Mouse (Mus musculus) heart, embryonic 13.5 days (tissue): ENCODE results near the gene Tmem245. TPM values are rescaled to one million over a fixed set of nuclear protein-coding genes. Genes with fewer than 3 reads are reported as not detected.
A peak's percentile ranks its signal among the peaks of the same experiment; 100 is the strongest.

Experiments used
- ATAC-seq: fragments of 200-750 bp; cut with Nextera tagmentation; 2 replicates; pipeline ENCODE4 v1.8.0; 2017; ENCODE audit warnings: moderate TSS enrichment; ENCODE audit not compliant: insufficient number of reproducible peaks, low FRiP score, low TSS enrichment; ENCODE audit errors: extremely low read depth
- H3K27ac ChIP-seq: fragments of 300-500 bp; sonication (generic); replicated peaks from 2 replicates; pipeline ENCODE4 v1.5.1; 2015; ENCODE audit warnings: moderate library complexity, mild to moderate bottlenecking, inconsistent platforms
- H3K27me3 ChIP-seq: fragments of 300-500 bp; sonication (generic); replicated peaks from 2 replicates; pipeline ENCODE4 v1.6.1; 2015; ENCODE audit warnings: mild to moderate bottlenecking, inconsistent platforms
- H3K36me3 ChIP-seq: fragments of 300-500 bp; sonication (generic); 2 replicates; pipeline ENCODE4 v1.6.1; 2015; ENCODE audit warnings: mild to moderate bottlenecking, inconsistent platforms
- H3K4me1 ChIP-seq: fragments of 300-500 bp; sonication (generic); 2 replicates; pipeline ENCODE4 v1.6.1; 2015; ENCODE audit warnings: inconsistent platforms
- H3K4me2 ChIP-seq: fragments of 300-500 bp; sonication (generic); 2 replicates; pipeline ENCODE4 v1.6.1; 2015; ENCODE audit warnings: inconsistent platforms, mild to moderate bottlenecking, moderate library complexity
- H3K4me3 ChIP-seq: fragments of 300-500 bp; sonication (generic); 2 replicates; pipeline ENCODE4 v1.5.1; 2015; ENCODE audit warnings: moderate library complexity, mild to moderate bottlenecking, inconsistent platforms
- H3K9ac ChIP-seq: fragments of 300-500 bp; sonication (generic); 2 replicates; pipeline ENCODE4 v1.6.1; 2015; ENCODE audit warnings: inconsistent platforms, mild to moderate bottlenecking, moderate library complexity
- H3K9me3 ChIP-seq: fragments of 300-500 bp; sonication (generic); 2 replicates; pipeline ENCODE4 v1.6.1; 2016; ENCODE audit warnings: inconsistent platforms
- WGBS: fragments of 180-500 bp; shearing (Covaris S2); methylation state at CpG from one replicate; pipeline ENCODE4 v1.1.7; 2015; ENCODE audit warnings: mixed read lengths; 5-methylcytosine and 5-hydroxymethylcytosine counted together
- polyA plus RNA-seq: library from polyadenylated mRNA; unstranded; fragments of >200 nt; fragmentation: Nextera tagmentation; extraction: Ambion mirVana; gene quantifications from 2 replicates; pipeline ENCODE4 v1.2.1, GENCODE M21; 2015

The Tmem245 gene
- polyA plus RNA-seq, 1 experiment from 2014 or later = 14.9 TPM

DNA sequence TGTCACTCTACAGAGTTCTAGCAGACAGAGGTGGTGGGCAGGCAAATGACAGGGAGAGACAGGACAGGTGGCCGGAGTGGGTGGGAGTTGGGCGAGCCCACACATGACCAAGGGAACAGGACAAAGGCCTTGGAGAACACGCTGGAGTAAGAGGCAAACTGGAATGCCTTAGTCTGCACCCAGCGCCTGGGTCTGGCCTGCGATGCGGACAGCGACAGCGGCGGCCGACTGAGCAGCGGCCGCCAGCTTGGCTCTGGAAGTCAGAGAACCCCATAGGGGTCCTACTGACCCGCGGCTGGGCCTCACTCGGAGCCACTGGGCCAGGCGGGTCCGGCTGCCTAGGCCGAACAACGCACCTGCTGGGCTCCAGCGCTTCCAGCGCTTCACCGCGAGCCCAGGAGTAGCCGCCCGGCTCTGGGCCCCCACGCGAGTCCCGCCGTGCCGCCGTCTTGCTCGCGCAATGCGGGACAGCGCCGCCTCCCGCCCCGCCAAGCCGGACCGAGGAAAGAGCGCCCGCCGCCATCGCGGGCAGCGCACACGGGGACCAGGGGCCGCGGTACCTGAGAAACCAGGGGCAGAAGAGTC, 82.7 kb downstream of the Tmem245 start:
- peak overlapping the region; percentile 93 for H3K4me2 ChIP-seq
- peaks cover 40% of the 10 kb centered on the region for H3K4me1 ChIP-seq
- H3K27ac ChIP-seq = peak overlapping the region; percentile 92
- H3K9me3 ChIP-seq = no peaks in the 10 kb centered on the region
- ATAC-seq = peak; percentile 39; the same call in 1 of the 2 replicates
- peak overlapping the region; percentile 90 for H3K4me3 ChIP-seq
- WGBS = under 1% methylated on average over 49 of the region's 49 CpGs
- H3K9ac ChIP-seq = peak overlapping the region; percentile 90
- H3K27me3 ChIP-seq = no peaks in the 10 kb centered on the region
- H3K36me3 ChIP-seq = peaks cover 3% of the 10 kb centered on the region; the same call in 1 of the 2 replicates

DNA sequence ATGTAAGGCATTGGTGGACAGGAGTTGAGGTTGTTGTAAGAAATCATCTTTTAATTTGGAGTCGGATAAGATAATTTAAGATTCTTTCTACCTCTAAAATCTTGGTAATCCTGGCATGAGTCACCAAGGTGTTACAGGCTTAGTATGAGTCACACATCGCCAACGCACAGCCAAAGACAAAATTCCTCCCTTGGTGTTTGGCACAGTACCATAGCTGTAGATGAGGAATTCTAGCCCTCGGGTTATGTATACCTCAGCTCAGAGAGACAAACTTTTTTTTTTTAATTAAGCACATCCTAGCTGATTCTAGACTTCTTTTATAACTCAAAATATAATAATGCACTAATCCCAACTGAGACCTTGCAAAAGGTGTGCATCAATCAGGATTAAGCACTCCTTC, 83.2 kb downstream of the Tmem245 start:
- Histone ChIP-seq H3K9ac (peak overlapping the region; percentile 90), H3K9me3 (no peaks in the 10 kb centered on the region), H3K4me2 (peak overlapping the region; percentile 93), H3K4me1 (peaks cover 35% of the 10 kb centered on the region), H3K36me3 (peaks cover under 1% of the 10 kb centered on the region; the same call in 1 of the 2 replicates), H3K27me3 (no peaks in the 10 kb centered on the region), H3K4me3 (peak overlapping the region; percentile 90), H3K27ac (peak overlapping the region; percentile 92)
- WGBS = 33% methylated on average over 4 of the region's 4 CpGs
- no peak for ATAC-seq

DNA sequence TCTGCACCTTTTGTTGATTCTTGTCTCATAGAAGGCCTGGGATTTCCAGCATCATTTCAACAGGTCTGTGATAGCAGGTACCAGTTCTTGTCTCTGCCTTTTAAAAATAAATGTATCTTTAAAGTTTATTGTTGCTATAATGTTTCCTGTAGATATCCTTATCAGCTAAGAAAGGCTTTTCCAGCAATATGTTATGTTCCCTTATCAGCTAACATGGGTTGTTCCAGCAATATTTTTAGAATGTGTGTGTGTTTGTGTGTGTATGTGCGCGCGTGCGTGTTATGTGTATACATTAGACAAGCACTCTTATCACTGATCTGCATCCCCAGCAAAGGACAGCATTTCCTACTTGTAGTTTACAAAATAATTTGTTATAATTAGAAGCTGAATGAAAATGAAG, 85.7 kb downstream of the Tmem245 start:
- Histone ChIP-seq H3K4me2 (no peak overlapping the region), H3K4me3 (no peak overlapping the region), H3K4me1 (peaks cover 38% of the 10 kb centered on the region), H3K27ac (no peak overlapping the region), H3K36me3 (no peaks in the 10 kb centered on the region), H3K27me3 (no peaks in the 10 kb centered on the region), H3K9me3 (no peaks in the 10 kb centered on the region), H3K9ac (no peak overlapping the region)
- WGBS = 67% methylated on average over 4 of the region's 4 CpGs
- ATAC-seq = no peak

DNA sequence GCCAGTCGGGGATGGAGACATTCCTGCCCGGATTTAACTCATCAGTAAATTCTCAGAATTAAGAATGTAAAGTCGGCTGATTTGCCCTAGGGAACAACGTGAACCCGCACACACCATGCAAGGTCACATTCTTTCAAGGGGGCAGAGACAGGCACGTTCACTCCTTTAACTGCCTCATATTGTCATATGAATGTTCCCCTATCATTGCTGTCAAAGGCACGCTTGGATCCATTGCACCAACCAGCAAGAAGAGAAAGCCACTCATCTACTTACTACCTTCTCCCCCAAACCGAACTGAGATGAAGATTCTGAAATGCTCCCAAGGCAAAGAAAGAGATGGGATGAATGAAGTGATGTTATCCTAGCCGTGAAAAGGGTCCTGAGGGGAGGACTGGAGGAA, 88.5 kb downstream of the Tmem245 start:
- Histone ChIP-seq H3K9me3 (no peaks in the 10 kb centered on the region), H3K27ac (no peak overlapping the region), H3K4me1 (peaks cover 25% of the 10 kb centered on the region), H3K4me3 (no peak overlapping the region), H3K27me3 (no peaks in the 10 kb centered on the region), H3K36me3 (no peaks in the 10 kb centered on the region), H3K9ac (no peak overlapping the region), H3K4me2 (no peak overlapping the region)
- ATAC-seq = no peak
- WGBS = 68% methylated on average over 9 of the region's 9 CpGs

DNA sequence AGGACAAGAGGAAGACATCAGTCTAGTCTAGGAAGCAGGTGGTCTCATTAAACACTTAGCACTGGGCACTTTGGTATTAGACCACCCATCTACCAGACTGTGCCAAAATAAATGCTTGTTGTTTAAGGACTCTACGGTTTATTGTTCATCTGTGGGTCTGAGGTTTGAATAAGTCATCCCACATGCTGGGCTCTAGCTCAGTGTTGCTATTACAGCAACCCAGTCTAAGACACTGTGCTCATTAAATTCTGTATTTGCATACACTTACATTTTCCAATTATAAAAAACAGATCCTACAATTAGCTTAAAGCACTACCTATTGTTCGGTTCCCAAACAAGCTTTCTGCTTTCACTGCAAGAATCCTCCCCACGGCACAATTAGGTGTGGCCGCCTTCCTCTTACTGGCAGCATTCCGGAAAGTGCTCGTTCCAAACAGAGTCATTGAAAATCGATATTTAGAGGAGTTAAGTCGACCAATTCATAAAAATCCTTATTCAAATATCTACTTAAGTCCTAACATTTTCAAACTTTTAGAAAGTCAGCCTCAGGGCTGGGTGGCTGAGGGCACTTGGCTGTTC, 90.8 kb downstream of the Tmem245 start:
- no peaks in the 10 kb centered on the region for H3K36me3 ChIP-seq
- no peaks in the 10 kb centered on the region for H3K27me3 ChIP-seq
- H3K4me3 ChIP-seq = no peak overlapping the region
- no peak for ATAC-seq
- WGBS = 84% methylated on average over 8 of the region's 8 CpGs
- no peak overlapping the region for H3K27ac ChIP-seq
- no peak overlapping the region for H3K9ac ChIP-seq
- H3K9me3 ChIP-seq = no peaks in the 10 kb centered on the region
- no peak overlapping the region for H3K4me2 ChIP-seq
- H3K4me1 ChIP-seq = peaks cover 17% of the 10 kb centered on the region

DNA sequence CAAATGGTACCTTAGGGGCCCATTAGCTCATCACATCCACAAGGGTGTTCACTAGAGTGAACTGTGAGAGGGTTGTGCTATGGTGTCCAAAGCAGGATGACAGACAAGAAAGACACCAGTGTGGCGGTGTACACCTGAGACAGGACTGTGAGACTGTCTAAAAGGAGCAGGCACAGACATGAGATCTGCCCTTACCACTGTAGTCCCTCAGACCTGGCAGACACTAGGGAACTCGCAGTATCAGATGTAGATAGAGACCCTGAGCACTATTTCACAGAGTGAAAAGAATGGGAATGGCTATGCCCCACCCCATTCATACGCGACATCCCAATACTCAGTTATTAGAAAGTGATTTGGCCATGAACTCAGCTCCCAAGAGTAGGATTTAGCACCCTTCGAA, 91.3 kb downstream of the Tmem245 start:
- no peak overlapping the region for H3K4me2 ChIP-seq
- H3K27me3 ChIP-seq = no peaks in the 10 kb centered on the region
- no peak overlapping the region for H3K27ac ChIP-seq
- H3K4me3 ChIP-seq = no peak overlapping the region
- no peak for ATAC-seq
- H3K9ac ChIP-seq = no peak overlapping the region
- no peaks in the 10 kb centered on the region for H3K9me3 ChIP-seq
- WGBS = 91% methylated on average over 5 of the region's 5 CpGs
- peaks cover 22% of the 10 kb centered on the region for H3K4me1 ChIP-seq
- no peaks in the 10 kb centered on the region for H3K36me3 ChIP-seq

DNA sequence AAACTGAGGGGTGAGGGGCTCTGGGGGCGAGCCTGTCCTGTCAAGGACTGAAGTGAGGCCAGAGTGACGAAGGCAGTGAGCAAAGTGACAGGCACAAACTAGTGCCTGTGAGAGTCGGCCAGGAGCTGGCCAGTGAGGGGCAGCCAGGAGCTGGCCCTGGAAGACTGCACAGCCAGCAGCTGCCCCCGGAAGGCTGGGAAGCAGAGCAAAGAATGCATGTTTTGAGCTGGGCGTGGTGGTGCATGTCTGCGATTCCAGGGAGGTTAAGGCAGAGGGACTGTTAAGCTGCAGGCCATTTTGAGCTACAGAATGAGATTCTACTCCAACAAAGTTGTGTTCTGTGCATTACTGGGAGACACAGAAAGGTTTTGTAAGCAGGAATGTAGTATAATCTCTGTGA, 96.5 kb downstream of the Tmem245 start:
- H3K9ac ChIP-seq = peak overlapping the region; percentile 54; the same call in 1 of the 2 replicates
- H3K4me1 ChIP-seq = peaks cover 18% of the 10 kb centered on the region
- WGBS = 8% methylated on average over 6 of the region's 6 CpGs
- no peak overlapping the region for H3K4me3 ChIP-seq
- ATAC-seq = no peak; the same call in 1 of the 2 replicates
- no peaks in the 10 kb centered on the region for H3K27me3 ChIP-seq
- H3K27ac ChIP-seq = peak overlapping the region; percentile 67
- peaks cover 5% of the 10 kb centered on the region for H3K36me3 ChIP-seq
- H3K9me3 ChIP-seq = no peaks in the 10 kb centered on the region
- H3K4me2 ChIP-seq = peak overlapping the region; percentile 42

DNA sequence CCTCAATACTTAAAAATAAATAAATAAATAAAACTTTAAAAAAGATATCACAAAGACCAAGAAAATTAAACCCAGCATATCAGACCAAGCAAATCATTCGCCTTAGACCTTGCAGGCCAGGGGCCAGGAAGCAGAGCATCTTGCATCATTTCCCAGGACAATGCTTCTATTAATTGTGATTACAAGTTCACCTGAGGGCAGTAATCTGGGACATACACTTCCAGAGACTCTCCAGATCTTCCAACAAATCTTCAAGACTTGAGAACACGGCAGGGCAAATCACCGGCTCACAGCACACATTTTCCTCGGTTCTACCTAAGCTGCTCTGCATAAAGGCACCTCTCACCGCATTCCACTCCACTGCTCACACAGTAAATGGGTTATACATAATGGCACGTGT, 99.2 kb downstream of the Tmem245 start:
- Histone ChIP-seq H3K4me3 (no peak overlapping the region), H3K9me3 (no peaks in the 10 kb centered on the region), H3K9ac (no peak overlapping the region), H3K27me3 (no peaks in the 10 kb centered on the region), H3K27ac (no peak overlapping the region), H3K4me1 (peaks cover 17% of the 10 kb centered on the region), H3K36me3 (peaks cover 26% of the 10 kb centered on the region), H3K4me2 (no peak overlapping the region)
- ATAC-seq = no peak
- WGBS = 83% methylated on average over 6 of the region's 6 CpGs

DNA sequence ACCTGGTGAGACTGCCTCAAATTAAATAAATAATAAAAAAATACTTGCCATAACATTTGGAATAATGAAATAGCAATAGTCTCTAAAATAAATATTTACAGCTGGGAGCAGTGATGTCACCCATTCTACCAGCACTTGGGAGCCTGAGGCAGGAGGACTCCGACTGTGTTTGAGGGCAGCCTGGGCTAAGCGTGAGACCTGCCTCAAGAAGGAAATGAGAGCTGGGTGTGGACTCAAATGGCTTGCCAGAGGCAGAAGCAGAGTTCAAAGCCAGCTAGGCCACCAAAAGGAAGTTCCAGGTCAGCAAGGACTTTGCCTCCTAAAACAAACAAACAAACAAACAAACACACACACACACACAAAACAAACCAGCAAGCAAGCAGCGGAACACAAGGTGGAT, 99.8 kb downstream of the Tmem245 start:
- Histone ChIP-seq H3K27me3 (no peaks in the 10 kb centered on the region), H3K36me3 (peaks cover 26% of the 10 kb centered on the region), H3K27ac (no peak overlapping the region), H3K9ac (no peak overlapping the region), H3K4me1 (peaks cover 17% of the 10 kb centered on the region), H3K9me3 (no peaks in the 10 kb centered on the region), H3K4me2 (no peak overlapping the region), H3K4me3 (no peak overlapping the region)
- ATAC-seq = no peak
- 90% methylated on average over 3 of the region's 3 CpGs for WGBS

DNA sequence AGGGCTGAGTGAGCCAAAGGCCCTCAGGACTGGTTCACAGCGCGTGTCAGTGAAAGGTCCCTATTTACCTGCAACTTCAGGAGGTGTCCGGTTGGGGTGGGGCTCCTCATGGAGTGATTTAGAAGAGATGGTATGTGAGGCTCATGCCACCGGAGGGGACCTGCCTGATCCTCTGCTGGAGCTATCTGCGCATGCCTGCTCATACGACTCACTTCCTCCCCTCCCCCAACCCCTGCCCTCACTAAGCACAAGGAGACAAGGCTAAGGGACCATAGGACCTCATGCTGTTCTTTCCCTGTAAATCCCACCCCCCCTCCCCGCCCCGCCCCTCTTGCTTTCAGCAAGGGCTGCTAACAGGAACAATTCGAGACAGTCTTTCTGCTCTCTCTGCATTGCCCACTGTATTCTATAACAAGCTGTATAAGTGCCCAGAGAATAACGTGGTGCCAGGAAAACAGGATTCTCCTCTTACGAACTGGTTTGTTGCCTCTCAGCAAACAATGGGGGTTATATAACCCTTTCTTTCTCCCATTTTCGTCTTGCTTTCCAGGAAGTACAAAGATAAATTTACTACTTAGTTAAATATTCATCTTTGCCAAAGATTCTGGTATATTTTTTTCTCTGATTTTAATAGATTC, 101.2 kb downstream of the Tmem245 start:
- no peaks in the 10 kb centered on the region for H3K27me3 ChIP-seq
- no peaks in the 10 kb centered on the region for H3K9me3 ChIP-seq
- no peak overlapping the region for H3K4me2 ChIP-seq
- peaks cover 10% of the 10 kb centered on the region for H3K4me1 ChIP-seq
- no peak overlapping the region for H3K9ac ChIP-seq
- 51% methylated on average over 12 of the region's 12 CpGs for WGBS
- H3K27ac ChIP-seq = no peak overlapping the region
- ATAC-seq = no peak
- no peak overlapping the region for H3K4me3 ChIP-seq
- H3K36me3 ChIP-seq = peaks cover 34% of the 10 kb centered on the region

DNA sequence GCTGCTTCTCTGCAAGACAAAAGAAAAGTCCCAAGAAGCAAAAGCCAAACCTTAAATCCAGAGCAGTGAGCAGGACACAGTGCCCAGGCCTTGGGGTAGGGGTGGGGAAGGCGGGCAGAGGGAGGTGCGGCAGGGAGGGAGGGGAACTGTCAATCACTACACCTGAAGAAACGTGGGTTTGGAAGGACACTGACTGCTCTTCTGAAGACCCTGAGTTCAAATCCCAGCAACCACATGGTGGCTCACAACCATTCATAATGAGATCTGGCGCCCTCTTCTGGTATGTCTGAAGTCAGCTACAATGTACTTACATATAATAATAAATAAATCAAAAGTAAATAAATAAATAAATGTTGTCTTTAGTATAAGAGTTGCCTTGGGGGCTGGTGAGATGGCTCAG, 102.3 kb downstream of the Tmem245 start:
- no peaks in the 10 kb centered on the region for H3K9me3 ChIP-seq
- no peak overlapping the region for H3K27ac ChIP-seq
- peaks cover 44% of the 10 kb centered on the region for H3K36me3 ChIP-seq
- no peak overlapping the region for H3K4me2 ChIP-seq
- 91% methylated on average over 4 of the region's 4 CpGs for WGBS
- no peak overlapping the region for H3K4me3 ChIP-seq
- H3K4me1 ChIP-seq = peaks cover 3% of the 10 kb centered on the region; the same call in 1 of the 2 replicates
- no peak for ATAC-seq
- no peak overlapping the region for H3K9ac ChIP-seq
- no peaks in the 10 kb centered on the region for H3K27me3 ChIP-seq

DNA sequence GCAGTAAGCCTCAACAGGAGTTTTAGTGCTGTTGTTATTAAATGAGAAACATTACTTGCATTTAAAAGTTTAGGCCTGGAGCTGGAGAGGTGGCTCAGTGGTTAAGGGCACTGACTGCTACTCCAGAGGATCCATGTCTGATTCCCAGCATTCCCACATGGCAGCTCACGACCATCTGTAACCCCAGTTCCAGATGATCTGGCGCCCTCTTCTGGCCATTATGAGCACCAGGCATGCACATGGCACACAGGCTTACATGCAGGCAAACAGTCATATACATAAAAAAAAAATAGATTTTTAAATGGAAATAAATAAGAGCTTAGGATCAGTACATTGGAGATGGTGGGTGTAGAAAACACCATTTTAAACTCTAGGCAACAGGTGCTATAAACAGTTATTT, 103.3 kb downstream of the Tmem245 start:
- Histone ChIP-seq H3K4me1 (peaks cover 3% of the 10 kb centered on the region; the same call in 1 of the 2 replicates), H3K4me3 (no peak overlapping the region), H3K9me3 (no peaks in the 10 kb centered on the region), H3K27ac (no peak overlapping the region), H3K4me2 (no peak overlapping the region), H3K36me3 (peaks cover 48% of the 10 kb centered on the region), H3K9ac (no peak overlapping the region), H3K27me3 (no peaks in the 10 kb centered on the region)
- WGBS = 85% methylated on average over 2 of the region's 2 CpGs
- ATAC-seq = no peak
